Mouse (Mus musculus): Measurements from ENCODE around the gene Atf5.

Gene Atf5

DNA sequence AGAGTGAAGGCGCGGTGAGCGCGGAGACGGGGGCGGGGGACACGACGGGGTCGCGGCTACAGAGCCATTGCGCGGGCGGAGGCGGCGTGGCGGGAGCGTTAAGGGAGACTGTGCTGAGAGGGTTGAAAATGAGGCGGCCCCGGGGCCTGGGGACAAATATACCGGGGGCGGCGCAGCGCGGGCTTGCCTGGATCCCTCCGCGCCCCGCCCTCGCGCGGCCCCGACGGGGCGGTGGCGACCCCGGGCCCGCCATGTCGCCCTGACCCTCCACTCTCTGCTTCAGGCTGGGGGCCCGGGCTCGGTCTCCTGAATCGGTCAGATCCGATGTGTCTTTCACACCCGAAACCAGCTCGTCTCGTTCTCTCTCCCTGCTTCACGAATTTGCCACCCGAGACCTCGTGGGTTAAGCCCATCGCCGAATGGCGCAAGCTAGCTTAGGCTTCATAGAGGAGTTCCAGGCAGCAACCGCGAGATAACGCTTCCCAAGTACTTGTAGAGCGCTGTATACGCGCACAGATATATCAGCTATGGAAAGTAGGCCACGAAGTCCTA, at the start of gene Atf5:
Gene Atf5, minus strand, starts transcription at position 189 of the 552 bp plus-strand sequence.
- DNase-seq (ENCODE audit: low spot score in 2 of 2): peak in 1 of 2 experiments; percentile 64

DNA sequence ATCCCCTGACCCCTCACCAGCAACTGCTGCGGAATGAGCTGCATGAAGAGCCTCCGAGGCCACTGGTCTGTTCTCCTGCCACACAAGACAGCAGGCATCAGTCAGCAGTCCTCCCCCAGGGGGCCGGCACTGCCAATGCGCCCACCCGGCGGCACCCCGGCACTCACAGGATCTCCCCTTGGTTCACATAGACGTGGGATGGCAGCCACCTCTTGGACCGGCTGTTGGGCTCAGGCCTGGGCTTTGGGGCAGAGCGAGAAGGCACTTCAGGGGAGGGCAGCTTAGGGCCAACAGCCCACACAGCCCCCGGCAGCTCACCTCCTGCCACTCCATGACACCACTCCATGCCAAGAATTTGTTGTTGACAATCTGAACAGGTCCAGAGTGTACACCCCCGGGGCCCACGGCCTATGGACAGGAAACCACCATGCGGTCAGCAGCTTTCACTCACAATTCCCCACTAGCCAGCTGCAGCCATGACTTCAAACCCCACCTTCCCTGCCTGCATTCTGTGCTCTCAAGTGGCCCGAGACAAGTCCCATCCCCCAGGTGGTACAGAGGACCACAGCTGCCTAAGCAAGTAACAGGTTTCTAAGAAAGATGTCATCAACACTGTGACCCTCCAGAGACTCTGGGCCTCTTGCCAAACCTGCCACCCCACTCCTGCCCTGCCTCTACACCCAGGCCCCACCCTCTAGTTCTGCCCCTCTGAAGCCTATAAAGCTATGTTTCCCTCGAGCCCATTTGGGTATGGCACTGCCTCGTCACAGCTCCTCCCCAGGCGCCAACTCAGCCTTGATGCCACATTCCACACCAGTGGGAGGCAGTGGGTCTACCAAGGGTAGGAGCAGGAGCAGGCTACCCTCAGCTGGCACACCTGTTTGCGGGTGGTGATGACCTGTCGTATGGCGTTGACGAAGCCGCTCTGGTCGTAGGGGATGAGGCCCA, 48.4 kb upstream of the Atf5 start:
- DNase-seq (ENCODE audit: low spot score in 2 of 2): peak in 1 of 2 experiments; percentile 27

DNA sequence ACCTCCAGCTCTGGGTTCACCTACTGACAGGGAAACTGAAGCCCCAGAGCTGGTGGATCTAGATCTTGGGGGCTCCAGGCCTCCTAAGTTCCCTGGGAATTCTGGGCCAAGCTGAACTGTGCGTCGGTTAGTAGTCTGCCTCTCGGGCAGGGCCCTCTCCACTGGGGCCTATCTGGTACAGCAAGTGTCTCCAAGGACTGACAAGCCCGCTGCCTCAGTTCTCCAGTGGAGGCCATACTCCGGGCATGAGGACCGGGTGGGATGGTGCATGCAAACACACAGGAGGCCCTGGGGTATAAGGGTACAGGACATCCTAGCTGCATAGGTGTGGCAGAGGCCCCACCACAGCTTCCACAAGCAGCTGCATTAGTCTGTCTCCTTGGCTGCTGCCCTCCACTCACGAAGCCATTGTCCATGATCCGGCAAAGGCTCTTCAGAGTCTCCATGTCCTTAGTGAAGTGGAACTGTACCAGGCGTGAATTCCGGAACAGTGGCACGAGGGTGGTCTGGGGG, 47.6 kb upstream of the Atf5 start:
- no peak for DNase-seq (ENCODE audit: low spot score in 2 of 2)

DNA sequence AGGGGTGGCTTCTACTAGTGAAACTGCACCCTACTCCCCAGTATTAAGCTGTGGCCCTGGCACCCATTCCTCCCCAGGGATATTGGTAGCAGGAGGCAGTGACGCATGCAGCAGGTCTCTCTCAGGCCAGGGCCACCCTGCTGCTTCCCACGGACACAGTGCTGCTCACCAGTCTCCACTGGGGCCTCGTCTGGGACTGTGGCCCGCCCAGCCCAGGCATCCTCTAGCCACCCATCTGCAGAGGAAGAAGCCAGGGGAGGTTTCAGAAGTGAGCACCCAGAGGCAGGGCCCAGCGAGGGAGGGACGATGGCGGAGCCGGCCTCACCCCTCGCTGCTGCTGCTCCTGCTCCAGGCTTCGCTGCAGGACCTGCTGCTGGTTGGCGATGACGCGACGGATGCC, 46.8 kb upstream of the Atf5 start:
- DNase-seq (ENCODE audit: low spot score in 2 of 2): no peak

GRCm38 (mm10) chr7:44862434-44862833, 46.0 kb upstream of the Atf5 start:
- DNase-seq (ENCODE audit: low spot score in 2 of 2): no peak

- no peak for DNase-seq (ENCODE audit: low spot score in 2 of 2)
These were observed 45.0 kb upstream of the Atf5 start for GRCm38 (mm10) chr7:44861429-44861816.

GRCm38 (mm10) chr7:44860576-44861428, 44.3 kb upstream of the Atf5 start:
- peak in 1 of 2 experiments; percentile 56 for DNase-seq (ENCODE audit: low spot score in 2 of 2)

- DNase-seq (ENCODE audit: low spot score in 2 of 2): no peak
These were observed 43.4 kb upstream of the Atf5 start for GRCm38 (mm10) chr7:44859896-44860295.

- no peak for DNase-seq (ENCODE audit: low spot score in 2 of 2)
These were observed 41.4 kb upstream of the Atf5 start for GRCm38 (mm10) chr7:44857905-44858304.

DNA sequence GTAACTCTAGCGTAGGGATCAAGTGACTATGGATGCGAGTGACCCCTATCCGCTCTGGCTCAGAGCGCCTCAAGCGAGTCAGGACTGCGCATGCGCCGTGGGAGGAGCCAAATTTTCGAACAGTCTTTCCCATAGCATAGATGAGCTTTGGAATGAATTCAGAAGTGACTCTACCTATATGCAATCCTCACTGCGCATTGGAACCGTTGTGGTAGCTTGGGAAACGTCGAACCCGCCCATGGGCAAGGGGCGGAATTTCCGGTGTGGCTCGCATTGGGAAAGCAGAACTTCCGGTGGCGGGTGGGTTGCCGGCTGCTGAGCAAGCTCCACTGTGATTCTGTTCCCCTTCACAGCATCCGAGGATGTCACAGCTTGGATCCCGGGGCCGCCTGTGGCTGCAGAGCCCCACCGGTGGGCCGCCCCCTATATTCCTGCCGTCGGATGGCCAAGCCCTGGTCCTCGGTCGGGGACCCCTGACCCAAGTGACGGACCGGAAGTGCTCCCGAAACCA, 40.6 kb upstream of the Atf5 start, which contains the start of gene Pnkp:
Gene Pnkp, plus strand, starts transcription at position 98 of the 511 bp plus-strand sequence.
- peak; percentile 83 to 89 for DNase-seq (ENCODE audit: low spot score in 2 of 2)

GRCm38 (mm10) chr7:44856265-44856916, 39.9 kb upstream of the Atf5 start:
- DNase-seq (ENCODE audit: low spot score in 2 of 2): no peak

DNA sequence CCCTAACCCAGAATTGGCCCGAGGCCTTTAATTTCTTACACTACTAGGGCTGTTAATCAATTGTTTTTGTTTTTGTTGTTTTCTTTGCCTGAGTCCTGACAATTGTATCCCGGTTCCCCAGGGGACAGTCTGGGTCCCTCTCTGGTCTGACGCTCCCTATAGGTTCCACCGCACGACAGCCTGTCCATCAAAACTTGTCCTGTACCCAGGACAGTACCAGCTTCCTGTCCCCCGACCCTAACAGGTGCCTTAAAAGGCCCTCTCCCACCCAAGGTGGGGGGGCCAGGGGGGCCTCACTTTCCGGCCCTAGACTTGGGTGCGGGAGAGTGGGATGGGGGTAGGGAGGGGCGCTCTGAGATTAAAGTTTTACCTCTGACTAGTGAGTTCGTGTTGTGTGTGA, 38.6 kb upstream of the Atf5 start:
- no peak for DNase-seq (ENCODE audit: low spot score in 2 of 2)

DNA sequence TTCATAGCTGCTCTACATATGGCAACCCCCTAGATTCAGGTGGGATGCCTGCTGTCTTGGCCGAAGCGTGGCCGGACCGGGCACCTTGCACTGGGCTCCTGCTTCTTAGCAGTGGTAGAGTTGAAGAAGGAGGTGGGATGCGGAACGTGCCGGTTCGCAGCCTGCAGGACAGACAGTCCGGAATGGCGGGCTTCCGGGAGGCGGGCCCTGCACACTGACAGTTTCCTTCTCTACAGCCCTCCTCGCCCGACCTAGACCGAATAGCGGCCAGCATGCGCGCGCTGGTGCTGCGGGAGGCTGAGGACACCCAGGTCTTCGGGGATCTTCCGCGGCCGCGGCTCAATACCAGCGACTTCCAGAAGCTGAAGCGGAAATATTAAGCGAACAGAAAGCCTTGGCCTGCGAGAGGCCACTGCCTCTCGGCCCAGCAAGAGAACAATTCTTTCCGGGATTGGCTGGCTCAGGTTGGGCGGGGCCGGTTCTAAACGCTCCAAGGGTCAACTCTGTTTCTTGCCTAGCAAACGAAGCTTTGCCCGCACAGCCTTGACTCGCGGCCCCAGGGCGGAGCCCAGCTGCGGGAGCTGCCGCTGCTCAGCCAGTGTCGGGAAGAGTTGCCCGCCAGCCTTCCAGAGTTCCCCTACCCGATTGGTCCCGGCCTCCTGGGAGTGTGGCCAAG, 38.0 kb upstream of the Atf5 start:
- DNase-seq (ENCODE audit: low spot score in 2 of 2): peak; percentile 91 to 93

DNA sequence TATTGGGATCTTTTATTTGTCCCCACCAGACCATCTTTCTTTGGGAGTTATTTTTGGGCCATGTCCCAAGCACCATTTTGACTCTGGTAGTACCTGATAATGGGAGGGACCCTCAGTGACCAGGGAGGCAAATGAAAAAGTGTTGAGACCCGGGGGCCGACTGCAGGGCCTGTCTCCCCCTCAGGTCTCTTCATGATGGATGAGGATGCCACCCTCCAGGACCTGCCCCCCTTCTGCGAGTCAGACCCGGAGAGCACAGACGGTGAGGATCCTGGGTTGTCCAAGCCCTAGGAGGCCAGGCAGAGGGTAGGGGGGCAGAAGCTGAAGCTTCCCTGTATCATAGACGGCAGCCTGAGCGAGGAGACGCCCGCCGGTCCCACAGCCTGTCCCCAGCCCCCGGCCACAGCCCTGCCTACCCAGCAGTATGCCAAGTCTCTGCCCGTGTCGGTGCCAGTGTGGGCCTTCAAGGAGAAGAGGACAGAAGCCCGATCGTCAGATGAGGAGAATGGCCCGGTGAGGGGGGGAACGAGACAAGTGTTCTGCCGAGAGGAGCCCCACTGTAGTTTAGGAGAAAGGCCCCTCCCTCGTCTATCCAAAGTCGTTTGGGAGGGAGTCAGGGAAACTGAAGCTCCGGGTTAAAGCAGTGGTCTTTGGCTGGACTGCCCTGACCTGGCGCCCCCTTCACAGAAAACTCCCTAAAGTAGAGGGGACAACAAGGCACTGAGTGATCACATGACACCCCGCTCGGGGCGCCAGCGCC, 37.3 kb upstream of the Atf5 start:
- no peak for DNase-seq (ENCODE audit: low spot score in 2 of 2)

DNA sequence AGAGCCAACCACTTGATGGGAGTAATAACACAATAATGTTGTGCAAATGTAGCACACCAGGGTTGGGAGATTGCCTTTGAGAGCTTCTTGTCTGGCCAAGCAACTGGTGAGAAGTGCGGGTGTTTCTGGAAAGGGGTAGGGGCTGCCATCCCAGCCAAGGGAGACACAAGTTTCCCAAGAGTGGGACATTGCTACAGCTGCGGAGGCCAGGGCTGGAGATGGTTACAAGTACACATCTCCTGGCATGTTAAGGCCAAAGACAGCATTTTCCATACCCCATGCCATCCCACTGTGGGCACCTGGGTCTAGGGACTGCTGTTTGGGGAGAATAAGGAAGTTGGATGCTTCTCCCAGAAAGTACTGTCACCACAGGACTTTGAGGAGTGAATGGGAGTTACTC, 36.6 kb upstream of the Atf5 start:
- DNase-seq (ENCODE audit: low spot score in 2 of 2): no peak

DNA sequence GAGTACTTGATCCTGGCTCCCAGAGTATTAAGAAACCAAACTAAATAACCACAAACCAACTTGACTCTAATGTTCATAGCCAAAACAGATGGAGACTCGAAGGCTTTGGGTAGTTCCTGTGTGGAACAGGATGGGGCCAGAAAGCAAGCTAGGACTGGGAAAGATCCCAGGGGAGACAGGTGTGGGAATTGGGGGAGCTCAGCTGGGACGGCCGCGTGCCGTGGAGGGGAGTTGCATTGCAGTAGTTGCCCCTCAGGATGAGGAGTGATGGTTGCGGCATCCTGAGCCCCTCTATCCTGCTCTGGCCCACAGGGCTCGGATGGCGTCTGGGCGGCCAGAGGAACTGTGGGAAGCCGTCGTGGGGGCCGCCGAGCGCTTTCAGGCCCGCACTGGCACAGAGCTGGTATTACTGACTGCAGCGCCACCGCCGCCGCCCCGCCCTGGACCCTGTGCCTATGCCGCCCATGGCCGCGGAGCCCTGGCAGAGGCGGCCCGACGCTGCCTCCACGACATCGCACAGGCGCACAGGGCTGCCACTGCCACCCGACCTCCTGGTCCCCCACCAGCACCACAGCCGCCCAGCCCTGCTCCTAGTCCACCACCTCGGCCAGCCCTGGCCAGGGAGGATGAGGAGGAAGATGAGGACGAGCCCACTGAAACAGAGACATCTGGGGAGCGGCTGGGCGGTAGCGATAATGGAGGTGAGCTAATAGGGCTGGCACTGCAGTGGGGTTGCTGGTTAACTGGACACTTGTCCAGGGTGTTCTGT, 36.0 kb upstream of the Atf5 start:
- no peak for DNase-seq (ENCODE audit: low spot score in 2 of 2)

DNA sequence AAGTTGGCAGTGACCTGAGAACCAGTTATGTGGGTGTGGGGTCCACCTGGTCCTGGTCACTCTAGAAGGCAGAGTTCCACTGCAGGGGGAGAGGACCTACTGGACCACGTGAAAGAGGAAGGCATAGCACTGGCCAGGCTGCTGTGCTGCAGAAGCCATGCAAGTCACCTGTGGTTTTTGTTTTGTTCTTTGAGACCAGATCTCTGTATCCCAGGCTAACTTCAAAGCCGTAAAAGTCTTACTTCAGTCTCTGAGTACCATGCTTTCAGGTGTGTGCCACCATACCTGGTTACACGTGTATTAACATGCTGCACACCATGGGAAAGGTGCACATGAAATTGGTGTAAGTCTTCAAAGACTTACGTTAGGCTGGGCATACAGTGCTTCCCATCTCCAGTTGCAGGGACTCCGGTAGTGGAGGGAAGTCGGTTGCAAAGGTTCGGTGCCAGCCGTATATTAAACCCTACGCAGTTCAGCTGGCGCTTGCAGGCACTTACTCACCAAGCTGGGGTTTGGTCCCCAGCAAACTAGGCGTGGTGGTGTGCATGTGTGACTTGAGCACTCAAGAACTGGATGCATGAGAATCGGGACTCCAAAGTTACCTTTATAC, 35.3 kb upstream of the Atf5 start:
- no peak for DNase-seq (ENCODE audit: low spot score in 2 of 2)

- no peak for DNase-seq (ENCODE audit: low spot score in 2 of 2)
These were observed 34.5 kb upstream of the Atf5 start for GRCm38 (mm10) chr7:44850789-44851624.

All from heart, adult 9 months (tissue).